Mouse (Mus musculus) 416B (cell line): ENCODE results near the gene Samd5.

Experiments
- DNase-seq: peaks from one replicate; pipeline ENCODE4 v3.0.0; 2011; ENCODE audit warnings: low read depth

Gene Samd5

DNA sequence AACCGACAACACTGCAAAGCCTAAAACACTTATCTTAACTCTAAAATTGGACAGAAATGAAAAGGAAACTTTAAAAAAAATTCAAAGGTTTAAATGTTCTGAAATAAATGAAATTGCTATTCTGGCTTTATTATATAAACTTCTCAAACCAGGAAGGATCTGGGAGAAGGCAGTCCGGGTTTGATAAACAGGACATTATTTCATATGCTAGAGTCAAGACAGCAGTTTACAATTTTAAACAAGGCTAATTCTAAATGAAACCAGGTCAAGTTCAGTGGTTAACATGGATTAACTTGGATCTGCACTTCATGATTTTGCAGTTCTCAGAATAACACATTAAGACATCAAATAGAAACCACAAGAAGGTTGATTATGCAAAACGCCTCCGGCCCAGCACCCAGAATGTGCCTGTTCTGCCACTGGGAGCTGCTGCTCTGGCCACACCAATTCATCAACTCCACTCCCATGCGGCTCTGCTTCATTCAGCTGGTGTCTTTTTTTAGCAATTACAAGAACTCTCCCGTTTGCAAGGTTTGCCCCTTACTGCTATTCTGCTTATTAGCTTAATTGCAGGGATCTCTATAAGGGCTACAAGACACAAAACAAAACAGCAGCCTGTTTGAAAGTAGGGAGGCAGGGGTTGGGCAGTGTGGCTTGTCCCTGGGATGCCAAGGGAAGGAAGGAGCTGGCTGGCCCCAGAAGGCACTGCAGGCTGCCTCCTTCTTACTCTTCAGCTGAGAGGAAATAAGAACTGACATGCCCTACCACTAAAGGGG, 24.8 kb downstream of the Samd5 start:
- no peak for DNase-seq

DNA sequence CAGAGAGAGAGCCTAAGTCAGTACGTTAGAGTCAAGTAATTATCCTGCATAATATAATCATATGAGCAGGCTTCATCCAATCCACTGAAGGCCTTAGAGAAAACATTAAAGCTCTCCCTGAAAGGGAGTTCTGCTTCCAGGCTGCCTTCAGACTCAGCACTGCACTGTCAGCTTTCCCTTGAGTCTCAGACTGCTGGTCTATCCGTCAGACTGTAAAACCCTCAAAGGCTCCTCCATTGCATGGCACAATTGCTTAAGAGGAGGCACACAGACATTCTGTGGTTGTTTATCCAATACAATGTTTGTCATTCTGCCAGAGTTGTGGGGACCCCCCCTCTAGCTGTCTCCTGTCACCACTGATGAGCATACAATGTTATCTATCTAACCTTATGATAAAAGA, 26.5 kb downstream of the Samd5 start:
- DNase-seq, result no peak

DNA sequence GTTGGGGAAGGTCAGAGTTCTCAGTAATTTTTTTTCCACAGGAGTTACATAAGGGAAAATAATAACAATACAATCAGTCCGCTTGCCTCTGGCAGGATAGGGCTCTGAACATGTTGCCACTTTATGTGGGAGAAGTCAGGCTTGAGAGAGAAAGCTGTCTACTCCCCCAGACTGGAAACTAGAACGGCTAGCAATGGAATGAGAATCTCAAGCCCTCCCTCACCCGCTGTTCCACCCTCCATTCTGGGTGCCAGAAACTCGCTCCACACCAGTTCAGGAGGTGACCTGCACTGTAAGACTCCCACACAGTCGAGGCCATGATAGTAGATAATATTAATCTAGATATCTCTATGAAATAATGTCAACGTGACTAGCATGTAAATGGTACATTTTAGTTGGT, 27.3 kb downstream of the Samd5 start:
- no peak for DNase-seq

DNA sequence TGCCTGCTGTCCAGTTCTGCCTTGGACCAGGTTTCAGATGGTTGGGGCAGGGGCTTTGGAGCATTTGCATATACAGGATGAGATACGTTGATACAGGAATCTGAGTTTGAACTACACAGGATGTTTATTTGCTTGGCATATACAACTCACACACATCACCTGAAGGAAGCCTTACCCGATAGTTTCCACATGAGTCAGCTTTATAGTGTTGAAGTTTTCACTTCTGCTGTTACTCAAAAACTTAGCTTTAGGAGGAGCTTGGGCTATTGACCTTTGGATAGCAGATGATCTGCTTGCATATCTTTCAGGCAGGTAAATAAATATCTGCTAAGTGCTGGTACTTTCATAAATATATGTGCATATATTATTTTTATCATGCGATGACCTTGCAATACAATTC, 28.6 kb downstream of the Samd5 start:
- no peak for DNase-seq

DNA sequence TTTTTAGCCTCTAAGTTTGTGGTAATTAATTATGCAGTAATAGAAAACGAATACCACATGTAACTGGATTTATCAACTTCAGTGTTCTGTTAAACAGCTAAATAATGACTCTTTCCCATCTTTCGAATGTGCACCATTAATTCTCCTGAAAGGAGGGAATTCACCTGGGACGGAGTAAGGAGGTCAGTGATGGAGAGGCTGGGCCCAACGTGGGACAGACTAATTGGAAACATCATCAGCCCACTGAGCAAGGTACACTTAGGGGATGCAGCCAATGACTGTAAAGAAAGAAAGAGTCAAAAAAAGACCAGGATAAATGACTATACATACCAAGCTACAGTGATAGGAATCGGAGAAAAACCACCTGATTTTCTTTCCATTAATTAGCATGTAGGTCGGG, 31.5 kb downstream of the Samd5 start:
- DNase-seq, result no peak

DNA sequence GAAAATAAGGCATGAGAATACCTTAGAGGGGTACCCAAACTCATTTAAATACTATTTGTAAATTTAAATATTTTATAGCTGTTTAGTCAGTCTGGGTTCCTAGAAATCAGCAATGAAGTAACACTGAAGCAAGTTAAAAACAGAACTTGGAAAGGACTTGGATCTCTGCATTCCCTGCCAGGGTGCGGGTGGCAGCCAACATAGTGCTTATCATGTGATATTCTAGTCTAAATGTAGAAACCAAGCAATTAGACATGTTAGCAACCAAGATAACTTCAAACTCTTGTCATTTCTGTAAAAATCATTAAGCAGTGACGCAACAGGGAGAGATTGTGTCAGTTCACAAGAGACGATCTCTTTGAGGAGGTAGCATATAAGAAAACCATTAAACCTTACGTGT, 32.9 kb downstream of the Samd5 start:
- DNase-seq, result no peak

DNA sequence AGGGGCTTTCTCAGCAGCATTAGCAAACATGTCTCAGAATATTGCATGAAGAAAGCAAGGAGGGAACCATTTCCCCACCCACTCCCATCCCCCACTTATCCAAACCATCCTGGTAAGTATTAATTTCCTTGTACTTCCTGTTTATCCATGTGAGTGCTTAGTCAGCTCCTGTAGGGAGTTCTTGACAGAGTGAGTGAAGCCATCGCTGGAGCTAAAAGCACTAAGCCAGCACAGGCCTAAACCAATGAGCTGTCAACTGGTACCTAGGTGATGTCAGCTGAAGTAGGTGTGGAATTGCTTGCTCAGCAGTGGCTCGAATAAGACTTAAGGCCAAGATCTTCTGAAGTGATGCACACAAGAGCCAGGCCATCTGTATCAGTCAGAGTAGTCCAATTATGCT, 34.3 kb downstream of the Samd5 start:
- DNase-seq, result no peak

DNA sequence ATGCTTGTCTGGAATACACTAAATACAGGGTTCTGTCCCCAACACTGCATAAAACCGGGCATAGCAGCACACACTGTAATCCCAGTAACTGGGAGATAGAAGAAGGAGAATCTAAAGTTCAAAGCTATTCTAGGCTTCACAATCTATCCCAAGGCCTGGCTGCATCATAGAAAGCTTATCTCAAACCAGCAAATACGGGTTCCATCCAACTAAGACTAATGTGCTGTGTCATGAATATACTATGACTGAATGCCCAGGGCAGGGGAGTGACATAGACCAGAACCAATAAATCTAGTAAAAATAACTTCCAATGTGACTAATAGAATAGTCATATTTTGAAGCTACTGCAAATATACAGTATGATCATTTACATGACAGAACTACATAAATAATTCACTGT, 35.0 kb downstream of the Samd5 start:
- DNase-seq, result no peak

DNA sequence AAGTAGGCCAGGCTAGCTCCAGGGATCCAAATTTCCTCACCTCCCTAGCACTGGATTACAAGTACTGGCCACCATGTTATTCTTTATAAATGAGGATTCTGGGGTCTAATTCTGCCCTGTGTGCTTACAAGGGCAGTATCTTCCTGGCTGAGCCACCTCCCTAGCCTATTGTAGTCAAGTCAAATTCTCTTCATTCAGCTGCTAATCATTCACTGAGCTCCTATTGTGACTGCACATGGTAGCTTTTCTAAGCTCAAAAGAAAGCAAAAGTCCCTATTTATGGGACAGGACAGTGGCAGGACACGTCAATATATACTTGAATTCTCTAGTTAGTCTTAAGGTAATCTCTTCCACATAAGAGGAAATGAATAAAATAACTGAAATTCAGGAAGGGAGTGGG, 49.7 kb downstream of the Samd5 start:
- DNase-seq, result no peak

DNA sequence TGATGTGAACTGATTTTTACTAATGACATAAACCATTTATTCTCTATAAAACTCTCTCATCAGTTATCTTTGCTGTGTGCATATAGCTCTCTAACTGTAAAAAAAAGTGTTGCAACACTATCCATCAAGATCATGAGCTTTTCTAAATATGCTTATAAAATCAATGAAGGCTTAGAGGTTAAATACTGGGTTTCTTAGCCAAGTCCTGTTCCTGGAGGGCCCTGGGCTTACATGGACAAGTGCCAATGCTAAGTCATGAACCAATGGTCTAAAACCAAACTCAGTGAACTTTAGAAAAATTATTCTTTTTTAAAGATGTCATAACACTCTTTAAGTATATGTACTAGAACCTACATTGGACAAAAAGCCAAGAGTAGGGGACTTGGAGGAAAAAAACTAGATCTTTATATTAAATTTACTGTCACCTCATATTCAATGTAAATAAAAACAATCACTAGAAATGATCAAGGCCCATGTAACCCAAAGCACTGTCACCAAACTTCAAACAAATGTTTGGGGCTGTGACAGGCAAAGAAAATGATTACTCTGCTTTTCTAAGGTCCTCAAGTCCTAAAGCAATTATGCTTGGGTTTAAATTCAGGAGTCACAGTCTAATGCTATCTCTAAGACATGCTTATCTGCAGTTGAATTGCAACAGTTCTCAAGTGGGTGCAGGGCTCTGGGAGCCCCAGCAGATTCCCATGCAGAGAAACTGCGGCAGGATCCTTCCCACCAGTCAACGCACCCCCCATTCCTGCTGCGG, 52.9 kb downstream of the Samd5 start:
- DNase-seq, result no peak

DNA sequence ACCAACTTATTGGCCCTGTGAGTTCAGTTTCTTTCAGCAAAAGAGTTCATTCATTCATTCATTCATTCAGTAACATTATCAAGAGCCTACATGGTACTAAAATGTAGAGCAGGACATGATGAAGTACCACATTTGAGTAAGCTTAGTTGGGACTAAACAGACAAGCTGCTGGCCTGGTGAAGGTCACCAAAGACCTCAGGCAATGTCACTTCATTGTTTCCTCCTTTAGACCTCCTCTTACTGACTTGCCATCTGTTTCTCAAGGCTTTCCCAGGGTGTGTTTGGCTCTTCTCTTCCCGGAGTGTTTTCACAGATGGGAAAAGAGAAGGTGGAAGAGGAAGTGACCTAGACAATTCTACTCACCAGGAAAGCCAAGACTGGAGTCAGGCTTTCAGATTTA, 54.0 kb downstream of the Samd5 start:
- DNase-seq, result no peak

DNA sequence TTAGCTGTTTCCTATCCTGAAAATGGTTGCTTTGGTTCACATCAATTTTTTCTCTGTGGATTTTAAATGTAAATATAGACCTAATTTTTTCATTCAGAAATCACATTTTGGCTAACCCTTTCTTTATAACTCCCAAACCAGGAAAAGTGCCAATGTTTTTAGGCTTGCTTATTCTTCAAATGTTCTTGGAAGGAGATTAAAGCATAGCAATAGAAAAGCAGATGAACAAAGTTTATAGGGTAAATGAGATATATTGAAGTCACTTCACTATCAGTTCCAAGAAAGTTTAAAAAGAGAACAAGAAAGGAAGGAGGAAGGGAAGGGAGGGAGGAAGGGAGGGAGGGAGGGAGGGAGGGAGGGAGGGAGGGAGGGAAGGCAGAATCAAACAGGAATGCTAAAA, 60.0 kb downstream of the Samd5 start:
- DNase-seq, result no peak

DNA sequence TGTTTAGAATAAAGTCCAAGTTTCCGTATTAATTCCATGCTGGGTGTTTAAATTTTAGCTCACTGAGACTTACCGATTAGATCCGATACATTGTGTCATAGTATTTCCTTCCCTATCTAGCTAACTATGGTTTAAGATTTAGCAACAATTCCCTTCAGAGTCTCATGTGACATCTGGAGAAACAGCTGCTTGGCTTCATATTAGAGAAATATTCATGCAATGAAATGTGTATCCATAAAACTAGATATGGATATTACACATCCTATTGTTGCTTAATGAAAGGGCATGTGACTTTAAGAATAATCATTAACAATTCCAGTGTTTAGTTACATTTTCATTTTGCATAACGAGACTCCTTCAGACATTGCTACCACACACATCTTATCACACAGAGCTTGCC, 66.2 kb downstream of the Samd5 start:
- no peak for DNase-seq

DNA sequence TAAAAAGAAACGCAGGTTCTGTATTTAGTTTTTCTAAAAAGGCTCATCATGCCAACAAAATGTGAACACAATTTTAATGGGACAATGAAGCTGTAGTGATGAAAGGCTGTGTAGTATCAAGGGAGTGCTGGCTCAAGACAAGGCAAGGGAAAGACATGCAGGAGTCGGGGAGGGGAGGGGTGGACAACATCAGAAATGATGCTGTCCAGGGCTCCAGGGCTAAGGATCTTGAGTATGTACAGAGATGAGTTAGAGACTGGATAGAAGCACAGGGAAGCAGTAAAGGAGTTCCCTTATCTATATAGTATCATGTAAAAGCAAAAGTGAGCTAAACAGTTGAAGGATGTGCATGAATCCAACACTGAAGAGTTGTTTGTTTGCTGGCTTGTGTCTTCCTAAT, 67.9 kb downstream of the Samd5 start:
- DNase-seq, result no peak

DNA sequence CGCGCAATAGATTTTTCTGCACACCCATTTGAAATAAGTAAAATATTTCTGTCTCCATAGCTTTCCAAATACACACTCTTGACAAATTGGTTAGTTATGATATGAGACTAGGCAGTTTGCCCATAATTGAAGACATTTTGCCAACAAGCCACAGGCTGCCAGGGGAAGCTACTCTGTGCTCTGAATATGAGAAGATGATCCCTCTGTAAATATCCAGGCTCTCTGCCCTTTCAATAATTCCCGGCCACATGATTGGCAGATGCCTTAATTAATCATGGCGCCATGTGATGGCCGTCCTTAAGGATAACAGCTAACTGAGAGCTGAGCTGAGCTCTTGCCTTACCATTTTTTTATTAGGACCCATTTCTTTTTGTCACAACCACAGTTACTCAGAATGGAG, 69.4 kb downstream of the Samd5 start:
- DNase-seq, result no peak

DNA sequence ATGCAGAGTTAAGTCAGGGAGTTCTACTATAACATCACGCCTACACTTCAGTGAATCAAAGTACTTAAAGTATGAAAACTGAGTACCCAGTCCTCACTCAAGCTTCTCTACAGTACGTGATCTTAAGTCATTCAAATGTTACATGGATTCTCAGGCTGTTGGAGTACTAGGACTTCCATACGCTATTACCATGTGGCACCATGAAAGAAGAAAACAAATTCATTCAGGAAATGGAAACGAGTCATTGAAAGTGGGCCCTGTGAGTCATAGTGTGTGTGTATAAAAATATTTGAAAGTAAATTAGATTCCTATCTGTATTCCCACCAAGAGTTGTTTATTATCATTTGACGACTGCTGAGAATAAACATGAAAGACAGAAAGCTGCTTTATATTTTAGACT, 71.7 kb downstream of the Samd5 start:
- DNase-seq, result peak; percentile 78

DNA sequence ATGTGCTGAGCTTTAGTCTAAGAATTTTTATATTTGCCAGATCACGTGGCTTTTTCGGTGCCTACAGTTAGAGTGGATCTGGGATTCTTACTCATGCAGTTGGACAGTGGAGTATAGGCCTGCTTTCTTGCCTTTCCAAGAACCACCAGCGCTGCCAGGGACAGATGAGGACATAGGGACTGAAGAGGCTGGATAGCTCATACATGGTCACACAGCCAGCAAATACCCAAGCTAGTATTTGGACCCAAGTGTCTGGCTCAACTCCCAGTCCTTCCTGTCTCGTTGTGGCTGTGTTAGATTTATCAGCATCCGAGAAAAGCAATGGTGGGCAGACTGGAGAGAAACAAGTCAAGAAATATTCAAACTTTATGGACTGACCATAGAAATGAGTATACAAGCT, 72.2 kb downstream of the Samd5 start:
- peak; percentile 51 for DNase-seq

DNA sequence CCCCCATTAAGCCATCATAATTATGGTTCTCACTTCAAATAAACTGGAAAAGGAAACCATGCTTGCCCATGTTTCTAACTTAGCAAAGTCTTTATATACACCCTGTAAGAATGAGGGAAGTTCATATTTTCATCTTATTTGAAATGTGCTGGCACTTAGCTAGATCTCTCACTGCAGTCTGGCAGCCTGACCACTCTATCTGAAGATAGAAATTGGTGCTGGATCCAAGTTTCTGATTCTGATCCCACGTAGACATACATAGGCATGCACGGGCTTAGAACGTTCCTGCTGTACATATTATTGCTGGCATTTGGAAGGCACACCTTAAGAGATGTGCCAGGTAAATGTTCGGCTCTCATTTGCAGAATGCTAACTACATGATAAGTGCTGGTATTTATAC, 72.6 kb downstream of the Samd5 start:
- DNase-seq, result no peak

DNA sequence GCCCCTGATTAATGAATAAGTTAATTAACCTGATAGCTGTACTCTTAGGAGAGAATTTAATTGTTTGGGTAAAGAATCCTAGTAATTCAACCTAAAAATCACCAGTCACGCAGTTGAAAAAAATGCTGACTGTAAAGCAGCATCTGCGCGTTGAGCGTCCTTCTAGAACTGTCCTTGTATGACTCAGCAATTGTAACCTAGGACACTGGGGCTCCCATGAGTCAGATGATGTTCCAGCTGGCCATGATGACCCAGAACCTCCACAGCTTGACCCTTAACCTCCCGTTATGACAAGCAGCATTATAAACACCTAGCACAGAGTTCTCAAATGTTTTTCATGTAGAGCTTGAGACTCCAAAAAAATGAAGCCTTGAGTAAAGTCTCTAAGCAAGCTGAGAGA, 78.8 kb downstream of the Samd5 start:
- DNase-seq, result peak; percentile 17

DNA sequence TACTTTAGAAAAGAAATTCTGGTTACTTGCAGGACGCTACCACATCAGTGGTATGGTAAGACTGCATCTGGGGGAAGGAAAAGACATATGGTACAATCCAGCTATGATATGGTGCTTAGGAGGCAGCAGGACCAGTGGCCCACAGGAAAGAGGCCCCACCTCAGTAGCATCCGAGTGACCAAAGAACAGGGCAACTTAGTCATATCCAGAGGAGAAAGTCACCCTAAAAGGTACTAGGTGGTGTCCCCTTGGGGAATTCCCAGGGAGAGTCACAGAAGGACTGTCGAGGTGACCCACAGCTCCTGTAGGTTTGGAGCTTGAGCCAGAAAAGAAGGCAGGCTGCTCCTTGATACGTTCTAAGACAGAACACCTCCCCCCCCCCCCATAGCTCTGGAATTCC, 80.3 kb downstream of the Samd5 start:
- DNase-seq, result no peak

DNA sequence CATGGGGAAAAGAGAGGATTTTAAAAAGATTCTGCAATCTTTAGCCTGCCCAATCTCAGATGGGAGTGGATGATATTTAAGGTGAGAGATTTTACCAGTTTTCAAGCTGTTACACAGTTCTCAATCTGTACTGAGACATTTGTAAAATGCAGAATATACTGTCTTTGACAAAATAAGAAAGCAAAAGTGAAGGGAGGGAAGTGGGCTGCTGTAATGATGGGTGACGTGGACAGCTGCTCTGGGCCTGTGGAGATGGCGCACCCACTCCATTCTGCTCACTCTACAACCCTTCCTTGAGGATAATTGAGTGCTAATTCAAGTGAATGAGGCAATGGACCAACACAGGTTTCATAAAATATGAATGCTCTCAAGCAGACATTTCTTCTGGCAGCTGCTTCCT, 84.4 kb downstream of the Samd5 start:
- no peak for DNase-seq

DNA sequence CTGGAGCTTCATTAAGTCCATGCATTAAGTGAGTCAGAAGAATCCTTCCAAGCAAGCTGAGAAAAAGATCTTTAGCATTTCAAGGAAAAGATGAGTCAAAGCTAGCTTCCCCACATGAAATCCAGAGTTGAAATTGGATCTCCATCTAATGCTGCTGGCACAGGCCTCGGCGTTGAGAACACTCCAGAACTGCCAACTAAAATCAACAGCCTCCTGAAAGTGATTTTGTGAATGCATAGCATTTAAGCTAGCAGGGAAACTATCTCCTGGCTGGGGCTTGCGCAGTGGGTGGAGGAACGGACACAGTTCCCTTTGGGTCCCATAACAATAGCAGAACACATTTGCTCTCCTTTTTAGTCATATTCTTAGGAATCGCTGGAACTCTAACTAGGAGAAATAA, 88.7 kb downstream of the Samd5 start:
- no peak for DNase-seq

DNA sequence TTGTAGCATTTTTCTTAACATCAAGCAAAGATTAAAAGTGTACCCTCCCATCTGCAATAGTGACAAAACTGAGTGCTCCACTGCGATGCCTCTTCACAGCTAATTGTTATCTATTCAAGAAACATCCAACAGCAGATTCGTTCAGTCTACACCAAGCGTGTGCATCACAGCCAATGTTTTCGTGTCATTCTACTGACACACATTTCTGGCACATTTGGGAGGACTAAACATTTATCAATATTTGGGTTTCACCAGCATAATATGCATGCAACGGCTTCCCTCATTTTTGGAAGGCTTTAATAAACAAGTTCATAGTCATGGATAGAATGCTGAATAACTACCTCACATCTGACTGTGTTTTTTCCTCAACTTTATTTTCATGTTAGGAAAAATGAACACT, 95.6 kb downstream of the Samd5 start:
- no peak for DNase-seq

DNA sequence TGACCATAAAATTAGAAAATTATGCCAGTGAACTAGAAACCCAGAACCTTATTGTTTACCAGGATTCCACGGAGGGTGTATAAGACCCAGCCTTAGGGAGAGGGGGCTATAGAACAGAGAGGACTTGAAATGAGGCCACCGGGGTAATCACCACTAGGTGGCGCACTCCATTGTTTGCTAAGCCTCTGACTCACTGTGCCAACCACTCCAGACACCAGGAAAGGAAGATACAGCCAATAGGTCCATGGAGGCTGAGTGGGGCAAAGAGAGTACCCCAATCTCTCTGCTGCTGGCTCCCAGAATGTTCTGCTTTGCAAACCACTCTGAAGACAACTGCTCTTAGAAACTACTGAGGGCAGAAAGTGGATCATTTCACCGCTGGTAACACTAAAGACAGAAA, 99.4 kb downstream of the Samd5 start:
- DNase-seq, result peak; percentile 67
